Mouse (Mus musculus): ENCODE results near the gene Mipep.

DNA sequence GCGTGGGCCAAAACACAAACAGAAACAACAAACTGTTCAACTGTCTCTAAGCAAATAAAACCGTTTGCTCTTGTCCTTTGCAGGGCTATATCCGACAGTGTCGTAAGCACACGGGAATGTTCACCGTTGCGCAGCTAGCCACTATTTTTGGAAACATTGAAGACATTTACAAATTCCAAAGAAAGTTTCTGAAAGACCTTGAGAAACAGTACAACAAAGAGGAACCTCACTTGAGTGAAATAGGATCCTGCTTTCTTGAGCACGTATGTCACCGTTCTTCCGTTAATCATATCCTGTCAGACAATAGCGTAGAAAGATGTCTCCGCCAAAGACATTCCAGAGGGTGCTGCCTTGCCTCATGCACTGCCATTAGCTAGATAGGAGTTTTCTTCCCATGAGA, 34.5 kb upstream of the Mipep start:
- TF ChIP-seq MAFK (IDR thresholded peaks at IDR 0.05; ENCODE audit: insufficient read depth, low read depth, low read length) (no peak), ZC3H11A (IDR thresholded peaks at IDR 0.05; ENCODE audit: borderline replicate concordance, low read depth, low read length) (no peak), CHD2 (IDR thresholded peaks at IDR 0.05; ENCODE audit: low read depth, low read length) (no peak), HCFC1 (IDR thresholded peaks at IDR 0.05; ENCODE audit: borderline replicate concordance, insufficient read depth, low read length) (no peak), ZNF384 (IDR thresholded peaks at IDR 0.05; ENCODE audit: low read depth, low read length) (no peak)
